Mouse (Mus musculus): ENCODE data around the gene Rab42.

The Rab42 gene

DNA sequence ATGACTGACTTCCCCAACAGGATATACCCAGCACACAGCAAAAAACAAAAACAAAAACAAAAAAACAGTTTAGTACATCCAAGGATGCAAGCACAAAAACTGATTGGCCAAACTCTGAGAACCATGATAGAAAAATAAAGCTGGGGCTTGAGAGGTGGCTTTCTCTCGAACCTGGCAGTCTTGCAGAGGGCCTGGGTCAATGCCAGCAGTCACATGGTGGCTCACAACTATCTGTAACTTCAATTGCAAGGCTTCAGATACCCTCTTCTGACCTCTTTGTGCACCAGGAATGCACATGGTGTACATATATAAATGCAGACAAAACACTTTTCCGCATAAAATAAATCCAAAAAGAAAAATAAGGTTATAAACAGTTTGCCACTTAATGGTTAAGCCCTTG lies 30.0 kb downstream of the Rab42 start:
- TF ChIP-seq NANOG (IDR thresholded peaks at IDR 0.05; ENCODE audit: borderline replicate concordance, low read length) = no peak
- TF ChIP-seq CTCF (conservative IDR thresholded peaks at IDR 0.05; ENCODE audit: low read length) = no peak
- no peak for TF ChIP-seq POU5F1 (IDR thresholded peaks at IDR 0.05; ENCODE audit: borderline replicate concordance, low read length)
- H3K4me1 ChIP-seq (replicated peaks; ENCODE audit: low read depth, low read length) = peaks cover 37% of the 10 kb centered on the region
- H3K27me3 ChIP-seq (ENCODE audit: insufficient read depth, low read length) = no peaks in the 10 kb centered on the region
- no peaks in the 10 kb centered on the region for H3K9me3 ChIP-seq (ENCODE audit: low read length)
- H3K36me3 ChIP-seq (ENCODE audit: insufficient read depth, low read length) = peaks cover 9% of the 10 kb centered on the region
- H3K4me3 ChIP-seq (replicated peaks; ENCODE audit: low read length) = peak overlapping the region; percentile 97

GRCm38 (mm10) chr4:132269740-132270560 lies 33.2 kb downstream of the Rab42 start:
- Histone ChIP-seq H3K36me3 (ENCODE audit: insufficient read depth, low read length) (0 out of 2 replicates have a peak, but pooled peaks cover 4% of the 10 kb centered on the region), H3K4me3 (replicated peaks; ENCODE audit: low read length) (peak overlapping the region; percentile 53)
- TF ChIP-seq CTCF (conservative IDR thresholded peaks at IDR 0.05; ENCODE audit: low read length) (no peak), NANOG (IDR thresholded peaks at IDR 0.05; ENCODE audit: borderline replicate concordance, low read length) (no peak), POU5F1 (IDR thresholded peaks at IDR 0.05; ENCODE audit: borderline replicate concordance, low read length) (no peak)

DNA sequence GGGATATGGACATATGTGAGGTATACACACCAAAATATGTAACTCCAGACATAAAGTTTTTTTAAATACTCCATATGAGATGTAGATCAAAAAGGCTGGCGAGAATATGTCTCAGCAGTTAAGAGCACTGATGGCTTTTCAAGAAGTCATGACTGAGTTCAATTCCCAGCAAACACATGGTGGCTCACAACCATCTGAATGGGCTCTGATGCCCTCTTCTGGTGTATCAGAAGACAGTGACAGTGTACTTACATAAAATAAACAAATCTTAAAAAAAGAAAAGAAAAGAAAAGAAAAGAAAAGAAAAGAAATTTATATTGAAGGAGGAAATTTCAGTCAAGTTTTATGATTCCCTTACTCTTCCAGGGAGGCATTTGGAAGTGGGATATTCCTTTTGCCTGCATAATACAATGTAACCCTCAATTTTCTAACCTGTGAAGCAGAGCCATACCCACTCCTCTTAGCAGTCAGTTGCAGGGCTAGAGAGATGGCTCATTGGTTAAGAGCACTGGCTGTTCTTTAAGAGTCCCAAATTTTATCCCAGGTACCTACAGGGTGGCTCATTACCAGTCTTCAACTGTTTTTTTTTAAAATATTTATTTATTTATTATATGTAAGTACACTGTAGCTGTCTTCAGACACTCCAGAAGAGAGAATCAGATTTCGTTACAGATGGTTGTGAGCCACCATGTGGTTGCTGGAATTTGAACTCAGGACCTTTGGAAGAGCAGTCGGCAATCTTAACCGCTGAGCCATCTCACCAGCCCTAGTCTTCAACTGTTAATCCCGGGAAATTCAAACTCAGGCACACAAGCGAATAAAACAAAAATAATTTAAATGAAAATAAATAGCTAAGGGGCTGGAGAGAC lies 34.1 kb downstream of the Rab42 start:
- Histone ChIP-seq H3K9me3 (ENCODE audit: low read length) (peaks cover 5% of the 10 kb centered on the region; the same call in 1 of the 2 replicates), H3K27me3 (ENCODE audit: insufficient read depth, low read length) (no peaks in the 10 kb centered on the region), H3K36me3 (ENCODE audit: insufficient read depth, low read length) (0 out of 2 replicates have a peak, but pooled peaks cover 4% of the 10 kb centered on the region), H3K4me1 (replicated peaks; ENCODE audit: low read depth, low read length) (peaks cover 34% of the 10 kb centered on the region), H3K4me3 (replicated peaks; ENCODE audit: low read length) (no peak overlapping the region)
- no peak for TF ChIP-seq POU5F1 (IDR thresholded peaks at IDR 0.05; ENCODE audit: borderline replicate concordance, low read length)
- TF ChIP-seq CTCF (conservative IDR thresholded peaks at IDR 0.05; ENCODE audit: low read length) = no peak
- TF ChIP-seq NANOG (IDR thresholded peaks at IDR 0.05; ENCODE audit: borderline replicate concordance, low read length) = no peak

More at GRCm38 (mm10) chr4:132269740-132270560, 33.2 kb downstream of the Rab42 start:
- Histone ChIP-seq H3K27me3 (ENCODE audit: insufficient read depth, low read length) (no peaks in the 10 kb centered on the region), H3K4me1 (replicated peaks; ENCODE audit: low read depth, low read length) (peaks cover 34% of the 10 kb centered on the region), H3K9me3 (ENCODE audit: low read length) (peaks cover 5% of the 10 kb centered on the region; the same call in 1 of the 2 replicates)

GRCm38 (mm10) chr4:132266835-132267349 lies 36.3 kb downstream of the Rab42 start:
- H3K4me1 ChIP-seq (replicated peaks; ENCODE audit: low read depth, low read length) = peaks cover 36% of the 10 kb centered on the region
- no peak overlapping the region for H3K4me3 ChIP-seq (replicated peaks; ENCODE audit: low read length)
- TF ChIP-seq POU5F1 (IDR thresholded peaks at IDR 0.05; ENCODE audit: borderline replicate concordance, low read length) (no peak), CTCF (conservative IDR thresholded peaks at IDR 0.05; ENCODE audit: low read length) (no peak), NANOG (IDR thresholded peaks at IDR 0.05; ENCODE audit: borderline replicate concordance, low read length) (no peak)
- H3K9me3 ChIP-seq (ENCODE audit: low read length) = peaks cover 5% of the 10 kb centered on the region; the same call in 1 of the 2 replicates
- H3K36me3 ChIP-seq (ENCODE audit: insufficient read depth, low read length) = 0 out of 2 replicates have a peak, but pooled peaks cover 4% of the 10 kb centered on the region
- no peaks in the 10 kb centered on the region for H3K27me3 ChIP-seq (ENCODE audit: insufficient read depth, low read length)

- TF ChIP-seq POU5F1 (IDR thresholded peaks at IDR 0.05; ENCODE audit: borderline replicate concordance, low read length) (no peak), NANOG (IDR thresholded peaks at IDR 0.05; ENCODE audit: borderline replicate concordance, low read length) (no peak), CTCF (conservative IDR thresholded peaks at IDR 0.05; ENCODE audit: low read length) (no peak)
- Histone ChIP-seq H3K4me1 (replicated peaks; ENCODE audit: low read depth, low read length) (peaks cover 44% of the 10 kb centered on the region), H3K4me3 (replicated peaks; ENCODE audit: low read length) (no peak overlapping the region), H3K36me3 (ENCODE audit: insufficient read depth, low read length) (no peaks in the 10 kb centered on the region), H3K9me3 (ENCODE audit: low read length) (peaks cover 5% of the 10 kb centered on the region; the same call in 1 of the 2 replicates), H3K27me3 (ENCODE audit: insufficient read depth, low read length) (no peaks in the 10 kb centered on the region)
These were observed 39.9 kb downstream of the Rab42 start for GRCm38 (mm10) chr4:132263313-132263712.

DNA sequence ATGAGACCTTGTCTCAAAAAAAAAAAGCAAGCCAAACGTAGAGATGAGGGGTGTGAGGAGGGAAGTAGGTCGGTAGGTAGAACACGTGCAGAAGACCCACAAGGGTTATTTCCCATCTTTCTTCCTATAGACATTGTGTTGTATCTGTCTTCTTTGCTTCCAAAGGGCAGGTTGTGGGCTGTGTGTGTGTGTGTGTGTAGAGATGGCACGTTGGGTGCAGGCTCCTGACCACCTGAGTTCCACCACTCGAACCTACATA lies 40.9 kb downstream of the Rab42 start:
- H3K27me3 ChIP-seq (ENCODE audit: insufficient read depth, low read length) = no peaks in the 10 kb centered on the region
- 0 out of 2 replicates have a peak overlapping the region, but pooled peaks have one; percentile 74 for H3K4me3 ChIP-seq (replicated peaks; ENCODE audit: low read length)
- H3K36me3 ChIP-seq (ENCODE audit: insufficient read depth, low read length) = peaks cover 6% of the 10 kb centered on the region; the same call in 1 of the 2 replicates
- peaks cover 55% of the 10 kb centered on the region for H3K4me1 ChIP-seq (replicated peaks; ENCODE audit: low read depth, low read length)
- H3K9me3 ChIP-seq (ENCODE audit: low read length) = peaks cover 5% of the 10 kb centered on the region; the same call in 1 of the 2 replicates
- TF ChIP-seq CTCF (conservative IDR thresholded peaks at IDR 0.05; ENCODE audit: low read length) (no peak), NANOG (IDR thresholded peaks at IDR 0.05; ENCODE audit: borderline replicate concordance, low read length) (no peak), POU5F1 (IDR thresholded peaks at IDR 0.05; ENCODE audit: borderline replicate concordance, low read length) (no peak)

GRCm38 (mm10) chr4:132261514-132262357 lies 41.4 kb downstream of the Rab42 start, which contains the start of gene Gmeb1:
TSS of gene Gmeb1 (minus strand) at chr4:132261602.
- Histone ChIP-seq H3K27me3 (ENCODE audit: insufficient read depth, low read length) (no peaks in the 10 kb centered on the region), H3K9me3 (ENCODE audit: low read length) (peaks cover 5% of the 10 kb centered on the region; the same call in 1 of the 2 replicates), H3K36me3 (ENCODE audit: insufficient read depth, low read length) (peaks cover 7% of the 10 kb centered on the region; the same call in 1 of the 2 replicates), H3K4me1 (replicated peaks; ENCODE audit: low read depth, low read length) (peaks cover 60% of the 10 kb centered on the region), H3K4me3 (replicated peaks; ENCODE audit: low read length) (peak within 1 kb of the TSS; percentile 85)
- TF ChIP-seq POU5F1 (IDR thresholded peaks at IDR 0.05; ENCODE audit: borderline replicate concordance, low read length) = no peak
- no peak for TF ChIP-seq CTCF (conservative IDR thresholded peaks at IDR 0.05; ENCODE audit: low read length)
- no peak for TF ChIP-seq NANOG (IDR thresholded peaks at IDR 0.05; ENCODE audit: borderline replicate concordance, low read length)
